In genomic region chr2:130564983-130565382, GRCm38 (mm10) we compare ENCODE assay signal across 9 mouse cellular contexts. TPM values are rescaled to one million over a fixed set of nuclear protein-coding genes. Genes with fewer than 3 reads are reported as not detected.
A peak's percentile ranks its signal among the peaks of the same experiment; 100 is the strongest.
DNase-seq lines count a peak whose midpoint lies in the region; ATAC-seq and TF ChIP-seq lines count a peak whose summit lies in the region.
"Had no signal": no experiment of that assay in that cellular context is flagged by ENCODE, and none has a peak within 500 bp of the region (broad histone marks: within the 10 kb centered on the region; RNA-seq: fewer than 3 reads in every experiment).

No protein-coding gene starts in this region.

- H3K9me3 ChIP-seq in kidney, postnatal 0 days (replicated peaks; ENCODE audit: low read length): no peaks in the 10 kb centered on the region
- no peaks in the 10 kb centered on the region for H3K9me3 ChIP-seq in embryonic facial prominence, embryonic 13.5 days
- no peaks in the 10 kb centered on the region for H3K9me3 ChIP-seq in intestine, embryonic 16.5 days (ENCODE audit: control insufficient read depth, low read length)
- H3K9me3 ChIP-seq in neural tube, embryonic 13.5 days: no peaks in the 10 kb centered on the region

- 81% methylated on average over 8 of the region's 8 CpGs for WGBS in kidney, postnatal 0 days
- WGBS in embryonic facial prominence, embryonic 13.5 days: 86% methylated on average over 8 of the region's 8 CpGs
- 80% methylated on average over 8 of the region's 8 CpGs for WGBS in intestine, embryonic 16.5 days
- WGBS in neural tube, embryonic 13.5 days: 83% methylated on average over 8 of the region's 8 CpGs

- H3K4me1 ChIP-seq in kidney, postnatal 0 days (replicated peaks; ENCODE audit: insufficient read depth, low read length): peaks cover 10% of the 10 kb centered on the region; the same call in 1 of the 2 replicates
- H3K4me1 ChIP-seq in embryonic facial prominence, embryonic 13.5 days: peaks cover 20% of the 10 kb centered on the region
- peaks cover 14% of the 10 kb centered on the region for H3K4me1 ChIP-seq in intestine, embryonic 16.5 days (ENCODE audit: control insufficient read depth, insufficient read depth, low read length)
- H3K4me1 ChIP-seq in neural tube, embryonic 13.5 days (replicated peaks): peaks cover 24% of the 10 kb centered on the region

- no peak overlapping the region for H3K4me3 ChIP-seq in kidney, postnatal 0 days (replicated peaks; ENCODE audit: low read depth, low read length)
- peak overlapping the region; percentile 95 for H3K4me3 ChIP-seq in embryonic facial prominence, embryonic 13.5 days
- peak overlapping the region; percentile 86 for H3K4me3 ChIP-seq in intestine, embryonic 16.5 days (ENCODE audit: low read length)
- peak overlapping the region; percentile 97 for H3K4me3 ChIP-seq in neural tube, embryonic 13.5 days

- H3K9ac ChIP-seq in kidney, postnatal 0 days (ENCODE audit: low read depth, low read length): peak overlapping the region; percentile 87; the same call in 1 of the 2 replicates
- H3K9ac ChIP-seq in embryonic facial prominence, embryonic 13.5 days: peak overlapping the region; percentile 93
- H3K9ac ChIP-seq in intestine, embryonic 16.5 days (ENCODE audit: low read depth, low read length): peak overlapping the region; percentile 91
- H3K9ac ChIP-seq in neural tube, embryonic 13.5 days: peak overlapping the region; percentile 95

- H3K27ac ChIP-seq in kidney, postnatal 0 days: no peak overlapping the region
- H3K27ac ChIP-seq in embryonic facial prominence, embryonic 13.5 days: no peak overlapping the region
- no peak overlapping the region for H3K27ac ChIP-seq in intestine, embryonic 16.5 days (ENCODE audit: low read length)
- H3K27ac ChIP-seq in neural tube, embryonic 13.5 days (replicated peaks): no peak overlapping the region

- DNase-seq in kidney, postnatal 0 days (ENCODE audit: low spot score): no peak
- DNase-seq in kidney, postnatal 4 days: no peak
- DNase-seq in cerebellum, adult 9-10 months: no peak
- DNase-seq in gastrocnemius, postnatal 36 days: no peak
- DNase-seq: cerebellum, adult 9-11 months had no signal

- TF ChIP-seq CTCF in kidney, postnatal 0 days (IDR thresholded peaks at IDR 0.05; ENCODE audit: low read depth): no peak

- H3K27me3 ChIP-seq in kidney, postnatal 0 days (ENCODE audit: insufficient read depth, low read length): no peaks in the 10 kb centered on the region
- H3K27me3 ChIP-seq in embryonic facial prominence, embryonic 13.5 days: no peaks in the 10 kb centered on the region
- no peaks in the 10 kb centered on the region for H3K27me3 ChIP-seq in intestine, embryonic 16.5 days (replicated peaks; ENCODE audit: control insufficient read depth, insufficient read depth, low read length)
- H3K27me3 ChIP-seq in neural tube, embryonic 13.5 days: no peaks in the 10 kb centered on the region

- no peak for ATAC-seq in kidney, postnatal 0 days (replicated peaks; ENCODE audit: low FRiP score, low read depth)
- no peak for ATAC-seq in embryonic facial prominence, embryonic 13.5 days (ENCODE audit: insufficient number of reproducible peaks, insufficient read depth, low FRiP score, low TSS enrichment, low read depth)
- ATAC-seq in intestine, embryonic 16.5 days: no peak
- ATAC-seq in neural tube, embryonic 13.5 days (ENCODE audit: low read depth): no peak
- no peak for ATAC-seq in megakaryocyte-erythroid progenitor cell, adult 5-6 weeks (replicated peaks; ENCODE audit: low FRiP score, low TSS enrichment, poor library complexity, severe bottlenecking)

- intact Hi-C loops in gastrocnemius, postnatal 36 days (cut with DNase I): loop anchor here (5.0 kb wide), 1 partner anchor 32 kb away; no protein-coding TSS in a partner anchor

- peaks cover 10% of the 10 kb centered on the region; the same call in 1 of the 2 replicates for H3K36me3 ChIP-seq in kidney, postnatal 0 days (ENCODE audit: insufficient read depth, low read length)
- peaks cover 19% of the 10 kb centered on the region for H3K36me3 ChIP-seq in embryonic facial prominence, embryonic 13.5 days
- 0 out of 2 replicates have a peak, but pooled peaks cover 3% of the 10 kb centered on the region for H3K36me3 ChIP-seq in intestine, embryonic 16.5 days (ENCODE audit: control insufficient read depth, insufficient read depth, low read length)
- peaks cover 23% of the 10 kb centered on the region for H3K36me3 ChIP-seq in neural tube, embryonic 13.5 days

- H3K4me2 ChIP-seq in kidney, postnatal 0 days (ENCODE audit: low read length): no peak overlapping the region
- peak overlapping the region; percentile 94 for H3K4me2 ChIP-seq in embryonic facial prominence, embryonic 13.5 days
- peak overlapping the region; percentile 89 for H3K4me2 ChIP-seq in intestine, embryonic 16.5 days (ENCODE audit: low read depth, low read length)
- peak overlapping the region; percentile 94 for H3K4me2 ChIP-seq in neural tube, embryonic 13.5 days

RNA-seq across cellular contexts. Expression of gene Mrps26, which starts 1.4 kb away (rescaled TPM):
- 103 and 110 TPM in 2 replicates for polyA plus RNA-seq in kidney, postnatal 0 days (2015; fragmentation: Nextera tagmentation; extraction: Ambion mirVana)
- 76.0 and 89.4 TPM in 2 replicates for polyA plus RNA-seq in embryonic facial prominence, embryonic 13.5 days (2015; fragmentation: Nextera tagmentation; extraction: Ambion mirVana)
- 92.2 and 96.8 TPM in 2 replicates for polyA plus RNA-seq in intestine, embryonic 16.5 days (2015; fragmentation: Nextera tagmentation; extraction: Ambion mirVana)
- polyA plus RNA-seq in neural tube, embryonic 13.5 days (2015; fragmentation: Nextera tagmentation; extraction: Ambion mirVana): 77.4 and 87.0 TPM in 2 replicates
- 10 to 100 TPM; 38.6 to 47.7 TPM for total RNA-seq in gastrocnemius, postnatal 36 days (2021)
- total RNA-seq in megakaryocyte-erythroid progenitor cell, adult 5-6 weeks (2014; fragmentation: Nextera tagmentation): 101 and 111 TPM in 2 replicates
- total RNA-seq in megakaryocyte-erythroid progenitor cell, adult 5-6 weeks (2017): 58.3 and 88.6 TPM in 2 replicates

RNA-seq across cellular contexts. Expression of gene Oxt, which starts 11.0 kb away (rescaled TPM):
- 0.63 and 0.65 TPM in 2 replicates for polyA plus RNA-seq in kidney, postnatal 0 days (2015; fragmentation: Nextera tagmentation; extraction: Ambion mirVana)
- polyA plus RNA-seq in embryonic facial prominence, embryonic 13.5 days (2015; fragmentation: Nextera tagmentation; extraction: Ambion mirVana): not detected in 2 replicates
- not detected in 2 replicates for polyA plus RNA-seq in intestine, embryonic 16.5 days (2015; fragmentation: Nextera tagmentation; extraction: Ambion mirVana)
- not detected in 2 replicates for polyA plus RNA-seq in neural tube, embryonic 13.5 days (2015; fragmentation: Nextera tagmentation; extraction: Ambion mirVana)
- not detected for total RNA-seq in gastrocnemius, postnatal 36 days (2021)
- not detected in 2 replicates for total RNA-seq in megakaryocyte-erythroid progenitor cell, adult 5-6 weeks (2014; fragmentation: Nextera tagmentation)
- total RNA-seq in megakaryocyte-erythroid progenitor cell, adult 5-6 weeks (2017): not detected in 2 replicates

RNA-seq across cellular contexts. Expression of gene Avp, which starts 17.4 kb away (rescaled TPM):
- not detected in 2 replicates for polyA plus RNA-seq in kidney, postnatal 0 days (2015; fragmentation: Nextera tagmentation; extraction: Ambion mirVana)
- not detected in 2 replicates for polyA plus RNA-seq in embryonic facial prominence, embryonic 13.5 days (2015; fragmentation: Nextera tagmentation; extraction: Ambion mirVana)
- not detected in 2 replicates for polyA plus RNA-seq in intestine, embryonic 16.5 days (2015; fragmentation: Nextera tagmentation; extraction: Ambion mirVana)
- polyA plus RNA-seq in neural tube, embryonic 13.5 days (2015; fragmentation: Nextera tagmentation; extraction: Ambion mirVana): 0.36 TPM in 1 of 2 replicates, not detected in the other
- not detected for total RNA-seq in gastrocnemius, postnatal 36 days (2021)
- total RNA-seq in megakaryocyte-erythroid progenitor cell, adult 5-6 weeks (2014; fragmentation: Nextera tagmentation): not detected in 2 replicates
- total RNA-seq in megakaryocyte-erythroid progenitor cell, adult 5-6 weeks (2017): not detected in 2 replicates
